Mouse (Mus musculus): ENCODE data around the gene Trpm4.
"Not testable (repeated sequence)": the region's sequence is repeated elsewhere in the genome, so short reads cannot be mapped to it uniquely, and the experiment has no call there.

The Trpm4 gene

DNA sequence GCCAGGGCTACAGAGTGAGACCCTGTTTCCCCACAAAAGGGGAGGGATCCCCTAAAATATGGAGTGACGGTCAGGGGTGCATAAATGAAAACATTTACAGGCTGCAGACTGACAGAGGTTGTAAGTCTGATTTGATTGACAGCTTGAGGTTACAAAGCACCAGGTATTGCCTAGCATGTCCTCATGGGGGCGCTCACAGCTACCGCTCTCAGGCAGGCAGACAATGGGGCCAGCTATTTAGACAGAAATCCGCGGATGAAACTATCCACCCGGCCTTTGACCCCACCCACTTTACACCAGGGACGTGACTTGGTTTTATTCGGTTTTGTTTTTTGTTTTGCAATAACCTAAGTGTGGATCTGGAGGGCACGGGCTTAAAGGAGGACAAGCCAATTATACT, 24.1 kb downstream of the Trpm4 start:
- DNase-seq: peak; percentile 45

DNA sequence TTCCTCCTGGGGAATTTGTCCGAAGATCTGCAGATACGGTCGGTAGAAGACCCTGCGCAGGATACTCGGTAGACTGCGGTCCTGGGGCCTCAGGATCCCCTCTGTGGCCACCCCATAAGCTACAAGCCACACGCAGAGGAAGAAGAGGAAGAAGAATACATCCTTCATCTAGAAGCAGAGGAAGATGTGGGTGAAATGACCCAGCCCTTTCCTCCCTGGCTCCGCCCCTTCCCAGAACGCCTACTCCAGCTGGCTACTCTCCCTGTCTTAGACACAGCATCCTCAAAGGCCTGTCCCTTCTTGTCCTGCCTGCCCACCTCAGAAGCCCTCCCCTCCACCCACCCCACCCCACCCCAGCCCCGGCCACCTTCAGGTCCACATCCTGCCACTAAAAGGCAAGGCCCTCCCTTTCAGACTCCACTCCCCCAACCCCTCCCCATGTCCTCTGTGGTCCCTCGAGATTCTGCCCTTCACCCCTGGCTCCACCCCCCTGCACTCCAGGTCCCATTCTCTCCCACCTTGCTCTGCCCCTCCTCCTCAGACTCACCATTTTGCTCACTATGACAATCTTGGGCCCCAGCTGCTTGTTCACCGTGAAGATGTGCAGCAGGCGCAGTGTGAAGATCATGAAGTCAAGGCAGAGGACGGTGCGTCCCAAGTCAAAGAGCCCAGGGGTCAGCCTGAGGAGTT, 24.9 kb downstream of the Trpm4 start:
- DNase-seq: peak; percentile 14

DNA sequence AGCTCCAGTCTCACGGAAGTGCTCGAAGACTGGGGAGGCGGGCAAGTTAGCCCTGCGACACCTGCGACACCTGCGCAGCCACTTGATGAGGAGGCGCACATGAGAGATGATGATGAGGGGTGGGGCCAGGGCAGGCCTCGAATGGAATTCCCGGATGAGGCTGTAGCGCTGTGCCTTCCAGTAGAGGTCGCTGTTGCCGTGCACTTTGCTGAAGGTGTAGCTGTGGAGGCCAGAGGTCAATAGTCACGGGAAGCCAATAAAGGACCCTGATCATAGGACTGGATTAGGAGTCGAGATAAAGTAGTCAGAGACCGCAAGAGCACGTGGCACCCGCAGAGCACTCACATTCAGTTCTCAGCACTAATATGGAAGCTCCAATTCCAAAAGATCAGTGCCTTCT, 28.3 kb downstream of the Trpm4 start:
- DNase-seq: peak; percentile 43

DNA sequence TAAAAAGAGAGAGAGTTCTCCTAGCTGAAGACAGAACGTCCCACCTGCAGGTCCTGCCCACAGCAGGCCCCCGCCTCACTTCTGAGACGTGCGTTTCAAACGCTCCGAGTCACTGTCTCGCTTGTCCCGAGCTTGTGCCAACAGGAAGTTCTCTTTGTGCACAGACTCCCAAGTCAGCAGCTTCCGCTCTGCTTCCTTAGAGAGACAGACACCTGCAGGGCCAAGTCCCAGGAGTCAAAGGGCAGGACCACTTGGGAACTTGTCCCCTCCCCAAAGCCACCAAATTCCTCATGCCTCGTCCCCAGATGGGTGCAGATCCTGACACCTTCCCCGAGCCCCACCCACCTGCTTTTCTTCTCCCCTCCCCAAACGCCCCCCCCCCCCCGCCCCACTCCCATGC, 28.7 kb downstream of the Trpm4 start:
- no peak for DNase-seq

DNA sequence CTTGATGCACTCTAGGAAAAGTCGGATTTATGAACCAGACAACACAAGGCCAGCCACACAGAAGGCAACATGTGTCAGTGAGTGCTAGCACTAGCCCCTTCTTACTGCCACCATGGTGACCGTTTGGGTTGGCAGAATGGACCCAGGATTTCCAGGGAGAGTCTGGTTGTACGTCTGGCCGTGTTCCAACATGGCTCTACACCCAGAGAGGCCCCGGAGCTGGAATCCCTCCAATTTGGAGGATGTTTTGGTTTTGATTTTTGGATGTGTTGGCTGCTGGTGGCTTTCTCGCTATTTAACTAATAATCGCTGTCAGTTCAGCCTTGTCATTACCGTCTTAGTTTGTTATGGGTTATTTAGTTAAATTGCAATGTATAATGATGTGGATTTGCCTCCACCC, 31.0 kb downstream of the Trpm4 start:
- DNase-seq: no peak

DNA sequence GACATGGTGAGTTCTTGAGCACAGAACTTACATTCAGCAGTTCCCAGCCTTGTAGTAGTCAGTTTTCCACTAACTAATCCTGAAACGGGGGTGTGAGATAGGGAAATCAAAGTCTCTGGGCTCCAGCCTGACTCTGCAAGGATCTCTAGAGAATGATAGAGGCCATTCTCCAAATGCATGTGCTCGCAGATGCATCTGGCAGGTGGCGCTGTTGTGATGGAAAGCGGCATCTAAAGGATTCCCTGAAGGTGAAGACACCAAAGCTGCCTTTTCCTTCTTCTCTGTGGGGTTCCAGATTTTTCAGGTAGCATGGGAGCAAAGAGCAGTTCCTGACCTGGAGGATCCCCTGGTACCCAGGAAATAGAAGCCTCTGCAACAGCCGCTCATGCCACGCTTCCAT, 33.3 kb downstream of the Trpm4 start:
- peak; percentile 46 for DNase-seq

DNA sequence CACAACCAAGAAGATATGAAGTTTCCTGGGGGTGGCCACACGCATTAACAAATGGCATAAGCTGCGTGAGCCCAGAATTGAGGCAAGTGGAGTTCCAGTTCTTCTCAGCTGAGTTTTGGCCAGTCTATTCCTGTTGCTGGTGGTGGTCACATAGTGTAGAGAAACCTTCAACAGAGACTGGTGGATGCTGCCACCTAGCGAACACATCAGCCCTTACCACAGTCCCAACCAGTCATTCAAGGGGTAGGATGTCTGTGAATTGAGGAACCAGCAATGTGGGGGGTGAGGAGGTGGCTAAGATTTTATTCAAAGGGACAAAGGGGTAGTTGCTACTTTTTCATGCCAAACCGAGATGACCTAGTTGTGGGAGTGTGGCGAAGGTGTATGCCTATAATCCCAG, 33.8 kb downstream of the Trpm4 start:
- peak; percentile 40 for DNase-seq

DNA sequence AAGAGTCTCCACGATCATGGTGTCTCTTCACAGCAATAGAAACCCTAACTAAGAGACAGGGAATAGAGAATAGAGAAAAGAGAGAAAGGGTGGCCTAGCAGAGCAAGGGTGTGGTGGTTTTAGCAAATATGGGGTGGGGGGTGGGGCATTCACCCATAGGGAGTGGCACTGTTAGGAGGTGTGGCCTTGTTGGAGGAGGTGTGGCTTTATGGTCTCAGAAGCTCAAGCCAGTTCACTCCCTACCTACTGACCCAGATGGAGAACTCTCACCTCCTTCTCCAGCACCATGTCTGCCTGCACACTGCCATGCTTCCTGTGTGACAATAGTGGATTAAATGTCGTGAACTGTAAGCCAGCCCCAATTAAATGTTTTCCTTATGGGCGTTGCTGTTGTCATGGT, 36.0 kb downstream of the Trpm4 start:
- no peak for DNase-seq

DNA sequence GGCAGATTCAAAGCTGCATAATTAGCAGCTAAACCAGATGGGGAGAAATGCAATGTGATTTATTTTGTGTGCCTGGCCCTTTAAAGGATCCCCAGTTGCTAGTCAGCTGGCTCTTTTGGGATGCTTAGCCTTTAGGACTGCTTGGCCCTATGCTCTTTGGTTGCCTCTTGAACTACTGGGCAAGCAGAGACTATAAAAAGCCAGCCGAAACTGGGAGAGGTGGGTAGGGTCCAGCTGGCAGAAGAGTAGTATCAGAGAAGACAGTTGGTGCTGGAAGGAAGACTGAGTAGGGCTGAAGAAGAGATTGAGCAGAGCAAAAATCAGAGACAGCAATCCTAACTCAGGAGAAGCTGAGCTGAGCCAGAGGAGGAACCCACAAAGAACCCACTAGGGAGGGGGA, 37.0 kb downstream of the Trpm4 start:
- no peak for DNase-seq

DNA sequence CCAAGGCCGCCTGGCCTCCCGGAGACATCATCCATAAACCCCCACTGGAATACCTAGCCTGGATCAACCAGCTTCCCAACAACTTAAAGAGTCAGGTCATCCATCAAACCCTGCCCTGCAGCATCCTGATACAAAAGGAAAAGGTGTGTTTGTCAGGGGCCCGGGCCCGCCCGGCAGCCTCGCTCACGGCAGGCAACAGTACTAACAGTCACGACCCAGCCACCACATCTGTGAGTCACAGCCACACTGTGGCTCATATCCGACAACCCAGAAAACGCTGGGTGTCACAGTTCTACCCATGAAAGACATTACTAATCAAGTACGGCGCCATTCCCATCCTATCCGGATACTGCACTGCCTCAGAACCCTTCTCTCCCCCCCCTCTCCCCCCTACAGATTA, 47.1 kb downstream of the Trpm4 start:
- DNase-seq: no peak

DNA sequence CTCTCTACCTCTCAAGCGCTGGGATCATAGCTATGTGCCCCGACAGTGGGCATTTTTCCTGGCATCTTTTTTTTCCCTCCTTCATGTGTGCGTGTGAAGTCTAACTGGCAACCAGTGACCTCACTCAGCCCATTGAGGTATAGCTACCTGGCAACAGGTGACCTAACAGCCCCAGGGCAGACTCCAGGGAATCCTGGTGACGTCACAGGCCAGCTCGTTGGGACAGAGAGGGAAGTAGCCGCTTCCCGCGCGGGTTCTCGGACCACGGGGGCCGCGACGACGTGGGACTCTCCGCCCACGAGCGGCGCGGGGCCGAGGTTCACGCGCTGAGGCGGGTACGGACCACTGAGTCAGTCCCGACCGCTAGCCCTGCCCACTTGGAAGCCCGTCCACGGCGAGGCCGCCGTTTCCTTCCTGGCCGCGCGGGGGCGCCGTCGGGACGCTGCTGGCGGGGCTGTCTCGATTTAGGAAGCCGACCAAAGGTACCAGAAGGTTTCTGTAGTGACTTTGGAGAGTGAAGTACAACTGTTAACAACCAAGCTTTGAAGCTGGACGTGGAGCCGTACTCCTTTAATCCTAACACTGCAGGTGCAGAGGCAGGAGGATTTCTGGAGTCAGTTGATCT, 56.3 kb downstream of the Trpm4 start, which contains the start of gene Slc6a21:
Gene Slc6a21 (plus strand): TSS at position 378 of the 625 bp plus-strand sequence.
- DNase-seq: peak; percentile 80

DNA sequence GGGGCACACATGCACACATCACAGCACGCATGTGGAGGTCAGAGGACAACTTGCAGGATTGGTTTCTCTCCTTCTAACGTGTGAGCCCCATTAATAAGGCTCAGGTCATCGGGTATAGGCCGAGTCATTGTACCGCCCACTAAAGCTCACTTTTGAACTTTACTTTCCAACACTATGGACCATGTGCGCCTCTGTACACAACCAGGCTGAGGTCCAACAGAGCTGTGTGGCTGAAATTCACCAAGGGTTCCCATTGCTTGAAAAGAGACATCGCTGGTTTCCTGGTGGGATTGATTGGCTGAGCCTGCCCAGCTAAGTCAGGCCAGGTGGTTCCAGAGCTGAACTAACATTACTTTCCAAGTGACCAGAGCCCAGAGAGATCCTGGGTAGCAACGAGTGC, 59.9 kb downstream of the Trpm4 start:
- DNase-seq: no peak

DNA sequence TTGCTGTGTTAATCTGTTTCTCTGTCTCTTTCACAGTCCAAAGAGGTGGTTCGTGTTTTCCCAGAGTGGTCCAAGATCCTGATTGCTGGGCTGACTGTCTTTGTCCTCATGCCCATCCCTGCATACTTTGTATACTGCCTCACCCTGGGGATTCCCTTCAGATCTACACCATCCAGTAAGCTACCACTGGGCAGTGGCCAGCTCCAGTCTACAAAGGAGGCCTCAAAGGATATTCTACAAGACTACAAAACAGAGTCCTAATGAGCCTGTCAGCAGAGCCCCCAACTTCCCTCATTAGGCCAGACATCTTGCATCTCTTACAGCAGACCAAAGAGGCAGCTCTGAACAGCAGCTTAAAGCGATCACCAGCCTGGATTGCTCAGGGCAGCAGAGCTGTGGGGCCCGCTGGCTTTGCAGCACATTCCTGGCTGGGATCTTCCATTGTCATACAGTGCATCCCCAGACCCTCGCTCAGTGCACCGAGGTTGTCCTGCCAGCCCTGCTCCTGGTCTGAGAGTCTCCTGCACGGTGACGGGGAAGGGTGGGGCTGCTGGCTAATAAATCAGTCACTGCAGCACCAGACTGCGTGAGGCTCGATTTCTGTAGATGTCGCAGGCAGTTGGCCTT, 60.7 kb downstream of the Trpm4 start:
- no peak for DNase-seq

DNA sequence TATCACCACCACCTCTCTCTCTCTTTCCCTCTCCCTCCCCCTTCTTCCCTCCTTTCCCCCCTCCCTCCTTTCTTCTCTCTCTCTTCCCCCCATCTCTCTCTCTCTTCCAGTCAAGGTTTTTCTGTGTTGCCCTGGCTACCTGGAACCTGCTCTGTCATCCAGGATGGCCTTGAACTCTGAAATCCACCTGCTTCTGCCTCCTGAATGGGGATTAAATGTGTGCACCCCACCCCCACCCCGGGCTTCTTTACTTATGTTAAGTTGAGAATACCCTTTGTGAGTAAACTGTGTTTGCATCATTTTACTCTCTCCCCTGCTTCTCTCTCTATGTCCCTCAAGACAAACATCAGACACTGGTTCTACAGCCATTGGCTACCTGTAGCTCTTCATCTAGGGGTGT, 68.1 kb downstream of the Trpm4 start:
- no peak for DNase-seq

DNA sequence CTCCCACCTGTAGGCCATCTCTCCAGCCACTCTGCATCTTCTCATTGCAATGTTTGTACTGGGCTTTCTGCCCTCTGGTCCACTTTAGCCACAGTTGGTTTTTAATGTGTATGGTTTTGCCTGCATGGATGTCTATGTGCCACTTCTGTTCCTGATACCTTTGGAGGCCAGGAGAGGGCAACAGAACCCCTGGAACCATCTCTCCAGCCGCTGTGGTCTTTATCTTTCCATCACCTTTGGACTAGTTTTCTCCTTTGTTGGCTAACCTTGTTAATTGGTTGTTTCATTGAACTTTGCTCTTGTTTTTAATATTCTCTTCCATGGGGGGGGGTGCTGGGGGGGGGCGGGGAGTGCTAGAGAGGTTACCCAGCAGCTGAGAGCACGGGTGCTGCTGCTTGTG, 69.2 kb downstream of the Trpm4 start:
- DNase-seq: no peak

DNA sequence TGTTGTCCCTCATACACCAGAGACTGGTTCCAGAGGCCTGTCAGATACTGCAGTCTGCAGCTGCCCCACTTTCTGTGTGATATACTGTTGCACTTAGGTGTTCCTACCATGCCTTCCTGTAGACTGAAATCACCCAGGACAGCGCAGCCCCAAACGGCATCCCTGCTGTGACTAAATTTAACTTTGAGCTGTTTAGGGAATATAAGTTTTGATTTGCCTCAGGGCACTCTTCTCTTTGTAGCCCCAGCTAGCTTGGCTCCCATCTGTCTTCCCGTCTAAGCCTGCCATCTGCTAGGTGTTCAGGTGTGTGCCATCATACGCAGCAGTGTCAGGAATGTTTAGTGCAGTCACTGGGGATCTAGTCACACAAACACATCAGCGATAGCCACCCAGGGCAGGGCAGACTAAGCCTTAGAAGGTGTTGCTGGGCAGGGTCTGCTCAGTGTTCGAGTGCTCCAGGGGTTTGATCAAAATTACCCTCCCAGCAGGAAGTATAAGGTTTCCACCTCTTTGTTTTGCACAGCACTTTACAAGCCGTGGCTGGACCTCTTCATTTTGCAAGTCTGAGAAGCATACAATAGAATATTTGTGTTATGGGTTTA, 70.5 kb downstream of the Trpm4 start:
- DNase-seq: no peak

DNA sequence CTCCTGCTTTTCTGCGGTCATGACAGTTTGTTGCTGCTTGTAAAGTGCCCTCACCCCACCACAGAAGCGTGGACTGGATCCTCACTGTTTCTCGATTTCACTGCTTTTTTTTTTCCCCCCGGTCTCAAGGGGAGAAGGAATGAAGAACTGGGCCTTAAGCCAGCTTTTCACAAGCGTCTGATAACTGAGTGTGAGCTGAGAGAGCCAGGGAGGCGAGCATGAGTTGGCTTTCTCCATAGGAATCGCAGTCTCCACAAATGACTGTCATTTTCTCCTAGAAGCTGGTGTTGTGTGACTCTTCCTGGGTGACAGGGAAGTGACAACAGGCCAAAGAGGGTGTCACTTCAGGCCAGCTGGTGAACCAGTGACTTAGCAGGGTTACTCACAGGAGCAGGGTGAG, 71.3 kb downstream of the Trpm4 start:
- DNase-seq: no peak

DNA sequence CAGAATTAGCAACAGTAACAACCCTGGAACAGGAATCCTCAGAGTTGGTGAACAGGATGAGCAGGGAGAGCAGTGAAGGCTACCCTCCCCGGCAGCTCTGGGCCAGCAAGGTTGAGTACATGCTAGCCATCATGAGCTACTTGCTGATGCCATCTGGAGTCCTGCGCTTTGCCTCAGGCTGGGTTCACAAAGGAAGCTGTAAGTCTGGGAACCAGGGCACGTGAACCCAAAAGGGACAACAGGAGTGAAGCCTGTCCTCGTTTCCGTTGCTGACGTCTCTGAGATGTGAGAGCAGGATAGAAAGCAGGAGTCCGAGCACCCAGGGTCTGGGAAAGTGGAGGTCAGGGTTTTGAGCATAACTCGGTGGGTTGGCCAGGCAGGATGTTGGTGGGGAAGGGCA, 74.3 kb downstream of the Trpm4 start:
- DNase-seq: no peak

DNA sequence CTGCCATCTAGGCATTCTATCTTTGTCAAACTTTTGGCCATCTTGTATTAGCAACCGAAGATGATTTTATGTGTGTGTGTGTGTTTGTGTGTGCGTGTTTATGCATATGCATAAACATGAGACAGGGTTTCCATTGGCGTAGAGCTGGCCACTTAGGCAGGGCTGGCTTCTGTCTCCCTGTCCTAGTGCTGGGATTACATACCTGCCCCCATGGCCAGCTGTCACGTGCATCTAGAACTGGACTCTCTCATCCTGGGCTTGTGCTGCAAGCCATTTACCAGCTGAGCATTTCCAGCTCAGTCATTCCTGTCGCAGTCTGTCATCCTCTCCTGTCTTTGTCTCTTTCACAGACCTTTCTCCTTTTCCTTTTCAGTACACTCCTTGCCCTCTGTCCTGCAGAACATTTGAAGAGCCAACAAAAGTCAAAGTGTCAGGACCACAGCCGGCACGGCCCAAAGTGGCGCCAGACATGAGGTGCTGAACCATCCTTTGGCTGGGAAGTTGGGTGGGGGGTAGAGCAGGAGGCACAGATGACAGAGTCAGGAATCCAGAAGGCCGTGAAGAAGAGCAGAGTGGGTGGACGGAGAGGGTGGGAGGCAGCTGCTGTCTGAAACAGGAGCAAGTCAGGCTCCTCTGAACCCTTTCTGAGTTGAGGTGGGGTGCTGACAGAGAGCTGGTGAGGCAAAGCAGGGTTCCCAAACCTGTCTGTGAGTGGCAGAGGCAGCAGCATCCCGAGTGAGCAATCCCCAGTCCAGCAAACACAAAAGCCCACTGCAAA, 76.3 kb downstream of the Trpm4 start:
- no peak for DNase-seq

DNA sequence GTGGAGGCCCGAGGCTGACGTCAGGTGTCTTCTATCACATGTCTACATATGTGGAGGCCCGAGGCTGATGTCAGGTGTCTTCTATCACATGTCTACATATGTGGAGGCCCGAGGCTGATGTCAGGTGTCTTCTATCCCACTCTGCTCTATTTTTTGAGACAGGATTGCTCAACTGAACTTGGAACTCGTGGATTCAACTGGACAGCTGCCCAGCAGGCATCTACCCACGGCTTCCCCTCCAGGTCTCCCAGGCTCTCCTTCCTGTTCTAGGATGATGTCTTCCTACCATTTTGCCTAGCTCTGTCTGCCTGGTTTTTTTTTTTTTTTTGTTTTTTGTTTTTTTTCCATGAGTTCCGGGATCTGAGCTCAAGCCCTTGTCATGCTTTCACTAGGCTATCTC, 77.8 kb downstream of the Trpm4 start:
- DNase-seq: not testable (repeated sequence)

DNA sequence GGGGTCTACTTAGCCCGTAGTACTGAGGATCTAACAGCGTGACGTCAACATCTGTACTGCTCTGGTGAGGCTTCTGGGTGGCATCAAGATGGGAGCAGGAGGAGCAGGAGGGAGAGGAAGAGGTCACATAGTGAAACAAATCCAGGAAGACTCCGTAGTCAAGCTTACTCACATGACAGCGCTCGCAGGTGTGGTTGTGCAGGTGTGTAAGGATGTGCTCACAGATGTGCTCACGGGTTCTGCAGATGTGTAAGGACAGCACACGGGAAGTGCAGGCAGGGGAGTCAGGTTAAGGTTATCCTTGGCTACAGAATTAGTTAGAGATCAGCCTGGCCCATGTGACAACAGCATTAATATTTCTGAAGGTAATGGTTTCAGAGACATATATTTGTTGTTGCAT, 79.8 kb downstream of the Trpm4 start:
- no peak for DNase-seq

Data from thymus, postnatal 25 days (tissue).